Mouse (Mus musculus) lung, postnatal 0 days (tissue): Measurements from ENCODE around the gene Fbxo8. TPM values are rescaled to one million over a fixed set of nuclear protein-coding genes. Genes with fewer than 3 reads are reported as not detected.
A peak's percentile ranks its signal among the peaks of the same experiment; 100 is the strongest.

ENCODE experiments used
- ATAC-seq: fragments of 200-750 bp; cut with Nextera tagmentation; 2 replicates; pipeline ENCODE4 v1.8.0; 2017; ENCODE audit warnings: moderate library complexity
- DNase-seq: peaks from one replicate; pipeline ENCODE4 v3.0.0-alpha.2; 2016; ENCODE audit warnings: low spot score
- H3K27ac ChIP-seq: fragments of 300-500 bp; sonication (generic); 2 replicates; pipeline ENCODE4 v1.5.1; 2014; ENCODE audit warnings: antibody characterized with exemption, mild to moderate bottlenecking, low read length, mixed read lengths
- H3K27me3 ChIP-seq: fragments of 300-500 bp; sonication (generic); replicated peaks from 2 replicates; pipeline ENCODE4 v1.6.1; 2014; ENCODE audit warnings: low read length, mixed read lengths; ENCODE audit not compliant: insufficient read depth
- H3K36me3 ChIP-seq: fragments of 300-500 bp; sonication (generic); 2 replicates; pipeline ENCODE4 v1.6.1; 2014; ENCODE audit warnings: low read length, mixed read lengths; ENCODE audit not compliant: insufficient read depth
- H3K4me1 ChIP-seq: fragments of 300-500 bp; sonication (generic); 2 replicates; pipeline ENCODE4 v1.6.1; 2014; ENCODE audit warnings: antibody characterized with exemption, low read depth, low read length, mixed read lengths; ENCODE audit not compliant: insufficient read depth
- H3K4me2 ChIP-seq: fragments of 300-500 bp; sonication (generic); replicated peaks from 2 replicates; pipeline ENCODE4 v1.6.1; 2014; ENCODE audit warnings: low read depth, mild to moderate bottlenecking, low read length, moderate library complexity, mixed read lengths
- H3K4me3 ChIP-seq: fragments of 300-500 bp; sonication (generic); 2 replicates; pipeline ENCODE4 v1.5.1; 2014; ENCODE audit warnings: low read depth, low read length
- H3K9ac ChIP-seq: fragments of 300-500 bp; sonication (generic); replicated peaks from 2 replicates; pipeline ENCODE4 v1.6.1; 2014; ENCODE audit warnings: low read depth, mild to moderate bottlenecking
- H3K9me3 ChIP-seq: fragments of 300-500 bp; sonication (generic); 2 replicates; pipeline ENCODE4 v1.6.1; 2016; ENCODE audit warnings: low read length, mixed read lengths
- CTCF ChIP-seq: IDR thresholded peaks from 2 replicates; pipeline ENCODE4 v1.5.1; 2016; ENCODE audit warnings: antibody characterized with exemption, mild to moderate bottlenecking
- EP300 ChIP-seq: IDR thresholded peaks from 2 replicates; pipeline ENCODE4 v1.6.1; 2016; ENCODE audit warnings: antibody characterized with exemption, mild to moderate bottlenecking, control low read depth
- WGBS: fragments of 180-500 bp; shearing (Covaris S2); extraction: QIAGEN DNeasy Blood & Tissue Kit; methylation state at CpG from one replicate; pipeline ENCODE4 v1.1.7; 2014; 5-methylcytosine and 5-hydroxymethylcytosine counted together
- polyA plus RNA-seq: library from polyadenylated mRNA; unstranded; fragments of >200 nt; fragmentation: Nextera tagmentation; extraction: Ambion mirVana; gene quantifications from 2 replicates; pipeline ENCODE4 v1.2.1, GENCODE M21; 2015

Gene Fbxo8
- polyA plus RNA-seq, result 49.7 and 49.9 TPM in 2 replicates

DNA sequence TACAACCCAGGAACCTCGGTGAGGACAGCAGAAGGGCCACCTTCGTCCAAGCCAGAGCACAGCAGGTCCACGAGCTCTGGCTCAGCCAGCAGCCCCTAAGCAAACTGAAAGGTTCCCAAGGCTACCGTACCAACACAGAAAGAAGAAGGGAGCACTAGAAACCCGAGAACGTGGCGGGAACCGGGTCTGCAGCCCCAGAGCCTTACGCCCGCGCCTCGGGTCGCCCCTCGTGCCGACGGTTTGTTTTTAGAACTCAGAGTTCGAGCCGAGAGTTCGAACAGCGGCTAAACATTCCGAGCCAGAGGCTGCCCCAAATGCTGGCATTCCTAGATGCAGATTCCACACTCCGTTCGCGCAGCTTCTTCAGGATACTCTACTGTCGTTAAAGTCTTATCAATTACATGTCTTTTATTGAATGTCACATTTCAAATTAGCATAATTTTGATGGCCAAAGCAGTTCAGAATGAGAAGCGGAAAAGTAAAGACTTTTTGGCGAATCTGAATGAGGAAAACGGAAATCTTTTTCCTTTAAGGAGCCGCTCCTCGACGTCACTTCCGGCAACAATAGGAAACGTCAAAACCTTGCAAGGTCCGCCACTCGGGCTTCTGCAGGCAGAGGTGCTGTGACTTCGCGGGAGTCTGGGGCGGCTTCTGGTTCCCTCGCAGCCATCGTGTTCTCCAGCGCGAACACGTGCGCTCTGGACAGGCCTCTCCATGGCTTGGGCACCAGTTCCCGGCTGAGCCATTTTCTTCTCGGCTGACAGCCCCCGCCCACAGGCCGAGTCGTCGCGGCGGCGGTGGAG lies at the start of gene Fbxo8, which contains the start of gene Cep44:
TSS of gene Fbxo8 (plus strand) at position 533 of the 803 bp plus-strand sequence.
TSS of gene Cep44 (minus strand) at position 490 of the 803 bp plus-strand sequence.
- Histone ChIP-seq H3K27me3 (no peaks in the 10 kb centered on the region), H3K4me3 (peak within 1 kb of the TSS; percentile 100), H3K9me3 (no peaks in the 10 kb centered on the region), H3K9ac (peak within 1 kb of the TSS; percentile 71), H3K36me3 (no peaks in the 10 kb centered on the region; the same call in 1 of the 2 replicates), H3K4me2 (peak within 1 kb of the TSS; percentile 61), H3K27ac (peak within 1 kb of the TSS; percentile 92), H3K4me1 (peaks cover 4% of the 10 kb centered on the region; the same call in 1 of the 2 replicates)
- TF ChIP-seq CTCF (no peak), EP300 (peak; percentile 81)
- ATAC-seq (peak; percentile 87), DNase-seq (peak; percentile 94)
- 1% methylated on average over 53 of the region's 53 CpGs for WGBS

DNA sequence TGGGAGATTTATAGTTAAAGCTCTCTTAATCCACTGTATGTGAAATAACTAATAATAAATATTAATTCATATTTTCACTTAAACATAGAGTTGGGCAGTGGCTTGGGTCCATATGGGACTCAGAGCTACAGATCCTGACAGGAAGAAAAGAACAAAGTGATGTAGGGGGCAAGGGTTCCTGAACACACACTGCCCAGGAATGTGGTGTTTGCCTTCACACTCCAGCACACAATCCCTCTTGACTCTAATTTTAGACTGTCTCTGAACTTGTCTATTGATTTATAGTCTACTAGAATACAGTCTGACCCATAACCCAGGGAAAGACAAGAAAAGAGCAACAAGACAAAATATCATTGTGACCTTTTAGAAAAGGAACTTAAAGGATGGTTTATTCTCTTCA lies 49.0 kb upstream of the Fbxo8 start:
- Histone ChIP-seq H3K4me3 (no peak overlapping the region), H3K27ac (no peak overlapping the region), H3K9me3 (no peaks in the 10 kb centered on the region), H3K27me3 (no peaks in the 10 kb centered on the region), H3K4me1 (no peaks in the 10 kb centered on the region), H3K36me3 (no peaks in the 10 kb centered on the region), H3K9ac (no peak overlapping the region), H3K4me2 (no peak overlapping the region)
- TF ChIP-seq CTCF (no peak), EP300 (no peak)
- DNase-seq (no peak), ATAC-seq (no peak)

DNA sequence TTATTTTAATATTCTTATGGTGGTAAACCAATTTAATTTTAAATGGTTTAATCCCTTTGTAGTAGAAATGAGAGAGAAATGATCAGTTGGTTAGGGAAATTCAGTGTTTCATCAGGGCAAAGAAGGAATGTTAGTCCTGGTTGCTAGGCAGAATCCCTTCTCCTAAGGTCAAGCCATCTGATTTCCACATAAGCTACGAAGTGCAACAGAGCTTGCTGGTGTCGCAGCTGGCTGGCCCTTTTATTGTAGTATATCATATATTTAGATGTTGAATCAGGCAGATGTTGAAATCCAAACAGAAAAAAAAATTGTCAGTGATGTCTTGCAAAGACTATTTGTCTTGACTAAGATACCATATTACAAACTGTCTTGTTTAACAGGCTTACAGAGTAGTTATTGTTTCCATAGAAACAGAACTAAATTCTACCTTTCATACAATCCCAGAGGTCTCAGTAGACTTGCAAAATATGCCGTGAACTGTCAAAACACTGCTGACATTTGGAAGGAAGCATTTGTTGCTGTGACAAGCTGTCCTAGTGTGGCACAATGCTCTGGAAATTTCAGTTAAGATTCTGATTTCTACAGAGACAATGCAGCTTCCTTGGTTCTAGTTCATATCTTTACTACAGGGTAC lies 42.5 kb upstream of the Fbxo8 start:
- TF ChIP-seq CTCF (no peak), EP300 (peak; percentile 49)
- Histone ChIP-seq H3K4me1 (no peaks in the 10 kb centered on the region), H3K36me3 (no peaks in the 10 kb centered on the region), H3K9me3 (no peaks in the 10 kb centered on the region), H3K4me3 (no peak overlapping the region), H3K27ac (no peak overlapping the region), H3K27me3 (no peaks in the 10 kb centered on the region), H3K4me2 (no peak overlapping the region), H3K9ac (no peak overlapping the region)
- ATAC-seq (peak; percentile 80), DNase-seq (peak; percentile 82)
- 52% methylated on average over 3 of the region's 3 CpGs for WGBS

DNA sequence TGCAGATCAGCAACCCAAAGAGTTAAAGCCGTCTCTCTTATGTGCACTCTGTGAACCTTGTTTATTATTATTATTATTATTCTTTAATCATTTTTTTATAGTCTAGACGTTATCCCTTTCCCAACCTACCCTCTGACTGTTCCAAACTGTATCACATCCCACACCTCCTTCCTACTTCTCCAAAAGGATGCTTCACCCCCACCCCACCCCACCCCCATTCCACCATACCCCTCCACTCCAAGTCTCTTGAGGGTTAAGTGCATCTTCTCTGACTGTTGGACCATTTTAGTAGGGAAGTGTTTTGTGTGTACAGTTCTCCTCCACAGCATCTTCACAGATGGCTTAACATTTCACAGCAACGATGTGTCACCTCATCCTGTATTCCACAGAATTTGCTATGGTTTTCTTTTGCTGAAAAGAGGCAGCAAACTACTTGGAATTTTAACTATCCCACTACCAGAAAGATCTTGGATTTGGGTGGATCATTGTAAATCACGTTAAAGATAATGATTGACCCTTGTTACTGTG lies 41.9 kb upstream of the Fbxo8 start:
- H3K27me3 ChIP-seq, result no peaks in the 10 kb centered on the region
- no peak overlapping the region for H3K4me2 ChIP-seq
- no peak for TF ChIP-seq CTCF
- TF ChIP-seq EP300, result no peak
- H3K4me1 ChIP-seq, result no peaks in the 10 kb centered on the region
- H3K27ac ChIP-seq, result no peak overlapping the region
- no peak for ATAC-seq
- no peaks in the 10 kb centered on the region for H3K9me3 ChIP-seq
- H3K36me3 ChIP-seq, result no peaks in the 10 kb centered on the region
- WGBS, result 54% methylated on average over 4 of the region's 4 CpGs
- DNase-seq, result no peak
- H3K4me3 ChIP-seq, result no peak overlapping the region
- H3K9ac ChIP-seq, result no peak overlapping the region

DNA sequence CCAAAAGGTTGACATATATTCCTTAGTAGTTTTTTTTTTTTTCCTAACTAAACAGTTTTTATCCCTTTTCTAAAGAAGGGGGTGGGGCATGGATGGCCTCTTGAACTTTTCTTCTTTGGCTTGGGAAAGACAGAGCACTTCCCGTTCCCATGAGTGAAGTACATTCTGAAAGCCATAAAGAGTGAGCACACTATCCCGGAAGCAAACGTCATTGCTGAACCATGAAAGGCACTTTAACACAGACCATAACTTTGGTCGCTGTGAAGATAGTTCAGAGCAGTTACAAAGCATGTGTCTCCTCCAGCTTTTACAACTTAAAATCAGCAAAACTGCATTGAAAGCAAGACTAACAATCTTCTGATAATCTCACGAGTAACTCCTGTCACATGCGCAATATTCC lies 32.0 kb upstream of the Fbxo8 start:
- no peak for DNase-seq
- no peak overlapping the region for H3K27ac ChIP-seq
- no peak overlapping the region for H3K4me3 ChIP-seq
- whole genome bisulfite sequencing, result 61% methylated on average over 6 of the region's 6 CpGs
- no peak for ATAC-seq
- TF ChIP-seq CTCF (no peak), EP300 (no peak)
- no peak overlapping the region for H3K9ac ChIP-seq
- no peaks in the 10 kb centered on the region for H3K36me3 ChIP-seq
- H3K9me3 ChIP-seq, result no peaks in the 10 kb centered on the region
- no peaks in the 10 kb centered on the region for H3K27me3 ChIP-seq
- H3K4me2 ChIP-seq, result no peak overlapping the region
- no peaks in the 10 kb centered on the region for H3K4me1 ChIP-seq

DNA sequence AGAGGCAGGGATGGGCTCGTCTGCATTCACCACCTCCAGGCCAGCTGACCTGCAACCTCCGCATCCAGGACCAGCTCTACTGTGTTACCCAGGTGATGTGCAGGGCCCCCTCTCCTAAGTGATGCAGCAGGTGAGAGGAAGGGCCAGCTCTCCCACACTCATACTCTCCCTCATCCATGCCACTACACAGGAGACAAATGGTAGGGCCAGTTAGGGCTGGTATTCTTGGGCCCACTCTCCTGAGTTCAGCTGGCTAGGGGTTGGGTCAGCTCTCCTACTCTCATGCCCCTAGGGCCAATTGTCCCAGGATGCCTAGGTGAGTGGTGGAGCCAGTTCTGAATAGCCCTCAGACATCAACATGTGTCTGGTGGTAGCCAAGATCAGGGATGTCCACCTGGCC lies 30.6 kb upstream of the Fbxo8 start:
- 72% methylated on average over 2 of the region's 2 CpGs for WGBS
- Histone ChIP-seq H3K4me3 (no peak overlapping the region), H3K4me1 (no peaks in the 10 kb centered on the region), H3K36me3 (no peaks in the 10 kb centered on the region), H3K4me2 (no peak overlapping the region), H3K9me3 (no peaks in the 10 kb centered on the region), H3K9ac (no peak overlapping the region), H3K27ac (no peak overlapping the region), H3K27me3 (no peaks in the 10 kb centered on the region)
- no peak for TF ChIP-seq EP300
- TF ChIP-seq CTCF, result no peak
- DNase-seq (no peak), ATAC-seq (no peak)
